Mouse (Mus musculus) G1E (cell line): ENCODE measurements around the gene Snrpb. TPM values are rescaled to one million over a fixed set of nuclear protein-coding genes. Genes with fewer than 3 reads are reported as not detected.

Experiments
- ATAC-seq: 2 replicates; pipeline ENCODE4 v1.8.0; 2016; ENCODE audit warnings: mild to moderate bottlenecking; ENCODE audit not compliant: insufficient number of reproducible peaks, poor library complexity, low FRiP score, severe bottlenecking; ENCODE audit errors: extremely low read depth
- DNase-seq: peaks from one replicate; pipeline ENCODE4 v3.0.0; 2012; ENCODE audit warnings: low spot score
- H3K27me3 ChIP-seq: 2 replicates; pipeline ENCODE4 v1.6.1; 2012; ENCODE audit warnings: mild to moderate bottlenecking, low read length, inconsistent platforms; ENCODE audit not compliant: insufficient read depth
- H3K36me3 ChIP-seq: replicated peaks from 2 replicates; pipeline ENCODE3; 2012; ENCODE audit warnings: mild to moderate bottlenecking, inconsistent platforms
- H3K4me1 ChIP-seq: 2 replicates; pipeline ENCODE4 v1.6.1; 2012; ENCODE audit warnings: low read depth, low read length, inconsistent platforms, mixed read lengths; ENCODE audit not compliant: insufficient read depth
- H3K4me3 ChIP-seq: 2 replicates; pipeline ENCODE4 v1.5.1; 2012; ENCODE audit warnings: low read depth, mild to moderate bottlenecking, inconsistent platforms, low read length, moderate library complexity, mixed read lengths
- H3K9me3 ChIP-seq: replicated peaks from 2 replicates; pipeline ENCODE4 v1.6.1; 2012; ENCODE audit warnings: inconsistent platforms
- CTCF ChIP-seq: IDR thresholded peaks from 2 replicates; pipeline ENCODE4 v1.5.1; 2012; ENCODE audit warnings: low read depth, low read length, inconsistent platforms, mixed read lengths
- GATA1 ChIP-seq: IDR thresholded peaks from 2 replicates; pipeline ENCODE4 v1.6.1; 2012; ENCODE audit warnings: borderline replicate concordance, low read length, inconsistent platforms, mixed read lengths
- GATA2 ChIP-seq: IDR thresholded peaks from 2 replicates; pipeline ENCODE4 v1.6.1; 2012; ENCODE audit warnings: low read depth, low read length, inconsistent platforms, borderline replicate concordance
- POLR2AphosphoS5 ChIP-seq: IDR thresholded peaks from 2 replicates; pipeline ENCODE4 v1.6.1; 2012; ENCODE audit warnings: low read depth, low read length, inconsistent platforms; ENCODE audit not compliant: insufficient replicate concordance
- TAL1 ChIP-seq: conservative IDR thresholded peaks from 2 replicates; pipeline ENCODE4 v1.6.1; 2012; ENCODE audit warnings: low read depth, low read length, inconsistent platforms, mixed read lengths
- polyA plus RNA-seq: library from polyadenylated mRNA; stranded (reverse); fragments of >175 nt; gene quantifications from 2 replicates; pipeline ENCODE4 v1.2.3, GENCODE M21; 2012
- total RNA-seq, 2 experiments: library from RNA; stranded (forward) in 1 of 2; stranded (reverse) in 1 of 2; fragments of 200-1000 nt in 1 of 2; fragments of >200 nt in 1 of 2; fragmentation: Nextera tagmentation in 1 of 2; gene quantifications; 2 replicates each; pipeline ENCODE4 v1.2.3; 2014 to 2017

Snrpb gene
- total and polyA plus RNA-seq, 3 experiments, result 112 to 707 (median 252) TPM

- no peaks in the 10 kb centered on the region for H3K4me1 ChIP-seq
- no peaks in the 10 kb centered on the region for H3K27me3 ChIP-seq
- H3K9me3 ChIP-seq, result no peaks in the 10 kb centered on the region
- H3K36me3 ChIP-seq, result peaks cover 55% of the 10 kb centered on the region
- H3K4me3 ChIP-seq, result no peak overlapping the region
- ATAC-seq (no peak), DNase-seq (peak; percentile 18)
- no peak for TF ChIP-seq GATA1
- TF ChIP-seq CTCF, result no peak
- no peak; the same call in 1 of the 2 replicates for TF ChIP-seq POLR2AphosphoS5
- no peak for TF ChIP-seq GATA2
- no peak for TF ChIP-seq TAL1
Measured at GRCm38 (mm10) chr2:130166311-130167214, 12.6 kb downstream of the Snrpb start.

- Histone ChIP-seq H3K9me3 (no peaks in the 10 kb centered on the region), H3K27me3 (peaks cover 11% of the 10 kb centered on the region), H3K4me3 (no peak overlapping the region), H3K36me3 (peaks cover 21% of the 10 kb centered on the region), H3K4me1 (no peaks in the 10 kb centered on the region)
- no peak for ATAC-seq
- DNase-seq, result no peak
- TF ChIP-seq GATA1 (no peak), TAL1 (no peak), CTCF (no peak), POLR2AphosphoS5 (no peak), GATA2 (no peak)
Measured at GRCm38 (mm10) chr2:130162701-130163100, 16.5 kb downstream of the Snrpb start.

- no peak for ATAC-seq
- TF ChIP-seq CTCF, result no peak
- no peak for TF ChIP-seq GATA1
- TF ChIP-seq GATA2, result no peak
- no peak for TF ChIP-seq POLR2AphosphoS5
- no peak for DNase-seq
- H3K4me1 ChIP-seq, result no peaks in the 10 kb centered on the region; the same call in 1 of the 2 replicates
- H3K36me3 ChIP-seq, result no peaks in the 10 kb centered on the region
- no peaks in the 10 kb centered on the region for H3K9me3 ChIP-seq
- no peak overlapping the region for H3K4me3 ChIP-seq
- peaks cover 29% of the 10 kb centered on the region for H3K27me3 ChIP-seq
Measured at GRCm38 (mm10) chr2:130158088-130158437, 21.1 kb downstream of the Snrpb start.

GRCm38 (mm10) chr2:130157231-130158087 lies 21.7 kb downstream of the Snrpb start:
- no peaks in the 10 kb centered on the region for H3K9me3 ChIP-seq
- H3K4me1 ChIP-seq, result no peaks in the 10 kb centered on the region; the same call in 1 of the 2 replicates
- TF ChIP-seq GATA2 (no peak), TAL1 (no peak), POLR2AphosphoS5 (no peak), CTCF (no peak), GATA1 (no peak)
- ATAC-seq (no peak), DNase-seq (no peak)
- H3K36me3 ChIP-seq, result no peaks in the 10 kb centered on the region
- peaks cover 29% of the 10 kb centered on the region for H3K27me3 ChIP-seq
- H3K4me3 ChIP-seq, result no peak overlapping the region

GRCm38 (mm10) chr2:130155851-130156250 lies 23.4 kb downstream of the Snrpb start:
- Histone ChIP-seq H3K27me3 (peaks cover 34% of the 10 kb centered on the region), H3K36me3 (no peaks in the 10 kb centered on the region), H3K4me3 (no peak overlapping the region), H3K4me1 (no peaks in the 10 kb centered on the region; the same call in 1 of the 2 replicates), H3K9me3 (no peaks in the 10 kb centered on the region)
- ATAC-seq (no peak), DNase-seq (no peak)
- TF ChIP-seq TAL1 (no peak), GATA2 (no peak), CTCF (no peak), POLR2AphosphoS5 (no peak), GATA1 (no peak)

GRCm38 (mm10) chr2:130155171-130155570 lies 24.0 kb downstream of the Snrpb start:
- TF ChIP-seq TAL1 (no peak), GATA1 (no peak), POLR2AphosphoS5 (no peak), CTCF (no peak), GATA2 (no peak)
- H3K9me3 ChIP-seq, result no peaks in the 10 kb centered on the region
- DNase-seq (no peak), ATAC-seq (no peak)
- H3K27me3 ChIP-seq, result peaks cover 34% of the 10 kb centered on the region
- H3K4me1 ChIP-seq, result no peaks in the 10 kb centered on the region; the same call in 1 of the 2 replicates
- H3K4me3 ChIP-seq, result no peak overlapping the region
- H3K36me3 ChIP-seq, result no peaks in the 10 kb centered on the region
